Mouse (Mus musculus) small intestine, adult 2 months (tissue): ENCODE data around the gene Ier5l.

Source experiments
- CTCF ChIP-seq: fragments of 200-500 bp; IDR thresholded peaks from 2 replicates; pipeline ENCODE4 v1.5.1; 2012; ENCODE audit warnings: low read depth, mild to moderate bottlenecking, control low read depth, inconsistent platforms, low read length, moderate library complexity, mixed read lengths; ENCODE audit not compliant: insufficient replicate concordance, insufficient read length; ENCODE audit errors: extremely low read depth
- POLR2A ChIP-seq: fragments of 200-500 bp; IDR thresholded peaks from 2 replicates; pipeline ENCODE4 v1.6.1; 2012; ENCODE audit warnings: low read depth, mild to moderate bottlenecking, control low read depth, inconsistent platforms, low read length, moderate library complexity

DNA sequence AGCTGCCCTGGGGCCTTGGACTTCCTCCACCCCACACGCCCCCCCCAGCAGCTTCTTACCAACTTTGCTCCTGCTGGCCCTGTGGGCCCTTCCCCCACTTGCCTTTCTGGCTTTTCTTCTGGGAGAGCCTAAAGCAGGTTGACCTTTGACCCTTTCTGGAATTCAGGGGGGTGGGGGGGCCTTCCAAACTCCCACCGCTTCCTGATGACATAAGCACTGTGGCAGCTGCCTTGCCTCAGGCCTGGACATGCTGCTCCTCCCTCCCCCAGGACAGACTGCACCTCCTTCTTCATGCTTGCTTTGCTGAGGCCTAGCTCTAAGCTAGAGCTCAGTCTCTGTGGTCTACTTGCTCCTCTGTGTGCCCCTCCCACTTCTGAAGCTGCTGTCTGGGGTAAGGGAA is 28.7 kb downstream of the Ier5l start:
- no peak for TF ChIP-seq CTCF
- no peak for TF ChIP-seq POLR2A
